Mouse (Mus musculus) liver, embryonic 11.5 days (tissue): ENCODE data around the gene Fgfr1op2. TPM values are rescaled to one million over a fixed set of nuclear protein-coding genes. Genes with fewer than 3 reads are reported as not detected.
A peak's percentile ranks its signal among the peaks of the same experiment; 100 is the strongest.

Experiments
- ATAC-seq: fragments of 200-750 bp; cut with Nextera tagmentation; replicated peaks from 2 replicates; pipeline ENCODE4 v1.8.0; 2017; ENCODE audit warnings: moderate number of reproducible peaks, mild to moderate bottlenecking, moderate TSS enrichment, moderate library complexity; ENCODE audit not compliant: low FRiP score
- DNase-seq: peaks from one replicate; pipeline ENCODE4 v3.0.0-alpha.2; 2017; ENCODE audit warnings: low spot score
- H3K27ac ChIP-seq: fragments of 300-500 bp; sonication (generic); 2 replicates; pipeline ENCODE4 v1.5.1; 2014; ENCODE audit warnings: mild to moderate bottlenecking, low read depth, low read length, control low read depth
- H3K27me3 ChIP-seq: fragments of 300-500 bp; sonication (generic); replicated peaks from 2 replicates; pipeline ENCODE4 v1.6.1; 2014; ENCODE audit warnings: low read length, mixed read lengths; ENCODE audit not compliant: control insufficient read depth, insufficient read depth
- H3K36me3 ChIP-seq: fragments of 300-500 bp; sonication (generic); 2 replicates; pipeline ENCODE4 v1.6.1; 2014; ENCODE audit warnings: mild to moderate bottlenecking, low read length, moderate library complexity, mixed read lengths; ENCODE audit not compliant: control insufficient read depth, insufficient read depth
- H3K4me1 ChIP-seq: fragments of 300-500 bp; sonication (generic); replicated peaks from 2 replicates; pipeline ENCODE4 v1.6.1; 2014; ENCODE audit warnings: low read length, mixed read lengths; ENCODE audit not compliant: control insufficient read depth, insufficient read depth
- H3K4me2 ChIP-seq: fragments of 300-500 bp; sonication (generic); 2 replicates; pipeline ENCODE4 v1.6.1; 2014; ENCODE audit warnings: mild to moderate bottlenecking, control low read depth, moderate library complexity
- H3K4me3 ChIP-seq: fragments of 300-500 bp; sonication (generic); 2 replicates; pipeline ENCODE4 v1.5.1; 2014; ENCODE audit warnings: low read depth, low read length, control low read depth
- H3K9ac ChIP-seq: fragments of 300-500 bp; sonication (generic); 2 replicates; pipeline ENCODE4 v1.6.1; 2014; ENCODE audit warnings: low read depth, low read length, control low read depth
- H3K9me3 ChIP-seq: fragments of 300-500 bp; sonication (generic); 2 replicates; pipeline ENCODE4 v1.6.1; 2016; ENCODE audit warnings: low read length, inconsistent platforms, mixed read lengths; ENCODE audit not compliant: control insufficient read depth
- WGBS: fragments of 180-500 bp; shearing (Covaris S2); extraction: QIAGEN DNeasy Blood & Tissue Kit; methylation state at CpG from one replicate; pipeline ENCODE4 v1.1.7; 2014; 5-methylcytosine and 5-hydroxymethylcytosine counted together
- polyA plus RNA-seq: library from polyadenylated mRNA; unstranded; fragments of >200 nt; fragmentation: Nextera tagmentation; extraction: Ambion mirVana; gene quantifications from 2 replicates; pipeline ENCODE4 v1.2.1, GENCODE M21; 2014

Gene Fgfr1op2
- polyA plus RNA-seq, 1 experiment from 2014 or later: 126 TPM

DNA sequence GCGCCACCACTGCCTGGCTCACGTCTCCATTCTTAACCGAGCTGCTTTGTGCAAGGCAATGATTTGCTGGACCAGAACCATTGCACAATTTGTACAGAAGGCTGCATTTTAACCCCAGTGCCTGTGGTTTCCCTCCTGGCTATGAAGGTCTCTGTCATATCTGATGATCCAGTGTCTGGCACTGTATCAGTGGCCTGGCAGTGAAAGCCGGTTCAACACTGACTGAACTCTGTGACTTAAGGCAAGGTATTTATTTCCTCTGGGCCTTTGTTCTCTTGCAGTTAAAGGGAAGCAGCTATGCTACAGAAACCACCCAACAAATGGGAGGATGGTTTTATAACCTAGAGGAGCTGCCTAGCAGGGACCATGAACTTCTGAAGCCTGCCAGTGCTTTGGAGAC is 54.0 kb downstream of the Fgfr1op2 start:
- DNase-seq: no peak
- Histone ChIP-seq H3K27me3 (no peaks in the 10 kb centered on the region), H3K4me2 (peak overlapping the region; percentile 77), H3K4me3 (no peak overlapping the region), H3K9me3 (no peaks in the 10 kb centered on the region), H3K9ac (no peak overlapping the region), H3K27ac (peak overlapping the region; percentile 86), H3K36me3 (no peaks in the 10 kb centered on the region), H3K4me1 (peaks cover 30% of the 10 kb centered on the region)
- WGBS: 68% methylated on average over 4 of the region's 4 CpGs
- peak; percentile 27; the same call in 1 of the 2 replicates for ATAC-seq

- Histone ChIP-seq H3K36me3 (no peaks in the 10 kb centered on the region), H3K9ac (peak overlapping the region; percentile 27), H3K27me3 (no peaks in the 10 kb centered on the region), H3K4me1 (peaks cover 30% of the 10 kb centered on the region), H3K4me2 (peak overlapping the region; percentile 77), H3K27ac (peak overlapping the region; percentile 86; the same call in 1 of the 2 replicates), H3K9me3 (no peaks in the 10 kb centered on the region), H3K4me3 (peak overlapping the region; percentile 86; the same call in 1 of the 2 replicates)
- ATAC-seq (no peak), DNase-seq (no peak)
- WGBS: 57% methylated on average over 8 of the region's 8 CpGs
Observed at GRCm38 (mm10) chr6:146631847-146632246, 54.8 kb downstream of the Fgfr1op2 start.

DNA sequence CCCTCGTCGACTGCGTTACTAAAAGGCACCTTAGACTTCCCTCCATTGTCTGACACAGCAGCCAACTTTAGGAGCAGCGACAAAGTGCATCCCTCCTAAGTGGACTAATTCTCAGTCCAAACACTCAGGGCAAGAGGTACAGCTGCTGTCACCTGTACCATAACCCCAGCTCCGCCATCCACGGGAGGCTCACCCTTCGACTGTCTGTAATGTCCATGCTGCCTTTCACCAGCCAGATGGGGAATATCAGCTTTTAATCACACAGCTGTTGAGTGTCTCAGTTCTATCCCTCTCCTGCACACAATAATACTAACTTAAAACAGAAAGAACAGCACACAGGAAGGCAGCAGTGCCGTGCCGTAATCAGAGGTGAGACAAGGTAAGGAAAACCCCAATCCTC is 55.4 kb downstream of the Fgfr1op2 start:
- ATAC-seq (no peak), DNase-seq (no peak)
- Histone ChIP-seq H3K9me3 (no peaks in the 10 kb centered on the region), H3K27me3 (no peaks in the 10 kb centered on the region), H3K4me1 (peaks cover 30% of the 10 kb centered on the region), H3K4me3 (peak overlapping the region; percentile 86; the same call in 1 of the 2 replicates), H3K27ac (peak overlapping the region; percentile 86; the same call in 1 of the 2 replicates), H3K4me2 (peak overlapping the region; percentile 77), H3K36me3 (no peaks in the 10 kb centered on the region), H3K9ac (peak overlapping the region; percentile 44)
- WGBS: 68% methylated on average over 9 of the region's 9 CpGs

DNA sequence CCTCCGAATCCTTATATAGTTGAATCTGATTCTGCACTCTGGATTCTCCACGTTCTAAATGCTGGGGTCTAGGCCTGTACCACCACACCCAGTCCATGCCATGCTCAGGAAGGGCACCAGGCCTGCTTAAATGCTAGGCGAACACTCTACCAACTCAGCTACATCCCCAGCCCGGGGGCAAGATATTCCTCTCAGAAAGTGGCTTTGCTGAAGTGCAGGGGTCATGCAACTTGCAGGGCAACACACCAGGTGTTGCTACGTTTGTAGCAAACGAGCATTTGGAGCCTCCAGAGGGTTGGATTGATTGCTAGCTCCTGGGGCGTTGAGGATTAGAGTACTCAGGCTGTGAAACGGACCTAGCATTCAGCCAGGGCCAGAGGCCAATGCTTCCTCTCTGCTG is 56.1 kb downstream of the Fgfr1op2 start:
- H3K4me2 ChIP-seq: peak overlapping the region; percentile 77
- peak overlapping the region; percentile 83 for H3K9ac ChIP-seq
- 47% methylated on average over 8 of the region's 8 CpGs for WGBS
- H3K27me3 ChIP-seq: no peaks in the 10 kb centered on the region
- H3K4me3 ChIP-seq: peak overlapping the region; percentile 86
- ATAC-seq: no peak
- no peak for DNase-seq
- H3K36me3 ChIP-seq: no peaks in the 10 kb centered on the region
- no peaks in the 10 kb centered on the region for H3K9me3 ChIP-seq
- H3K27ac ChIP-seq: peak overlapping the region; percentile 86
- peaks cover 30% of the 10 kb centered on the region for H3K4me1 ChIP-seq

DNA sequence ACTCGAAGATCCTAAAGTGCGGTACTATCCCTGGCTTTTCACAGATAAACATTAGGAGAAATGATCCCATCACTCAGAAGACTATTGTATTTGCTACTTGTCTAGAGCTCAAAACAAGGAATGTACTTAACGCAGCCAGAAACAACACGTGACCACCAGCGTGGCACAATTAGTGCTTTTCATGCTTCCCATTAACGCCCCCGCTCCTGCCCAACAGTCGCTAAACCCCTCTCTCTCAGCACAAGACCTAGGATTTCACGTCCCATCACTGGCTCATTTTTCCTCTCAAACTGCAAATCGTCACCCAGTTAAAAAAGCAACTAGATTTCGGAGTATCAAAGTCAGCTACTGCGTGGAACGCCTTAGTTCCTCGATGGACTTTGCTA is 56.6 kb downstream of the Fgfr1op2 start:
- Histone ChIP-seq H3K4me3 (peak overlapping the region; percentile 86), H3K27me3 (no peaks in the 10 kb centered on the region), H3K36me3 (no peaks in the 10 kb centered on the region), H3K9me3 (no peaks in the 10 kb centered on the region), H3K4me2 (peak overlapping the region; percentile 77), H3K4me1 (peaks cover 30% of the 10 kb centered on the region), H3K9ac (peak overlapping the region; percentile 83), H3K27ac (peak overlapping the region; percentile 86)
- 14% methylated on average over 14 of the region's 14 CpGs for WGBS
- no peak for ATAC-seq
- no peak for DNase-seq

DNA sequence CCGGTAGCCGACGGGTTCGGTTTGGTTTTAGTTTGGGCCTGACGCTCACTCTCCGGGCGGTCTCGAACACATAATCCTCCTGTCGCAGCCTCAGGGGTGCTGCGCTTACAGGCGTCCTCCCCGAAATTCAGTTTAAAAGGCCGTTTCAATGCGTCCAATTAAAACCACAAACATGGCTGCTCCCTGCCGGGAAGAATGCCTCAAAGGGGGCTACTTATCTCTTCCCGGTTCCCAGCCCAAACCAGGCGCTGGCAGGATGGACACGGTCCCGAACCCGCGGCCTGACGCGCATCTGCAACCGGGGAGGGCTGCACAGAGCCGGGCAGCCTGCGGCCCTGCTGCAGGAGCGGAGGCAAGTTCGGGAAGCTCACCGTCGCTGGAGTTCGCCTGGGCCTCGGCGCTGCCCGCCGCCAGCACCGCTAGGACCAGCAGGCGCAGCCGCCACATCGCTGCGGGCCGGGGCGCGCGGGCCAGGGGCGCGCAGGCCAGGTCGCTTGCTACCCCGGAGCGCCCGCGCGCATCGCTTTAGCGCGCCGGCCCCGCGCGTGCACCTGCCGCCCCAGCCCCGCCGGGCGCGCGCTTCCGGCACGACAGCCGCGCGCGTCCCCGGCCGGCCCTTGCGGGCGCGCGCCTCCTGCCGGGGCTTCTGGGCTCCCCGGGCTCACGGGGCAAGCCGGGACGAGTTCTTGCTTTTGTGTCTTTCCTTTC is 57.2 kb downstream of the Fgfr1op2 start:
- peak; percentile 83 for ATAC-seq
- Histone ChIP-seq H3K4me2 (peak overlapping the region; percentile 77), H3K9me3 (no peaks in the 10 kb centered on the region), H3K4me1 (peaks cover 30% of the 10 kb centered on the region), H3K27me3 (no peaks in the 10 kb centered on the region), H3K4me3 (peak overlapping the region; percentile 86), H3K36me3 (no peaks in the 10 kb centered on the region), H3K9ac (peak overlapping the region; percentile 83), H3K27ac (peak overlapping the region; percentile 86)
- peak; percentile 82 for DNase-seq
- WGBS: under 1% methylated on average over 81 of the region's 82 CpGs

GRCm38 (mm10) chr6:146634759-146635606 is 58.0 kb downstream of the Fgfr1op2 start:
- H3K4me1 ChIP-seq: peaks cover 30% of the 10 kb centered on the region
- ATAC-seq: no peak
- no peaks in the 10 kb centered on the region for H3K36me3 ChIP-seq
- peak overlapping the region; percentile 83; the same call in 1 of the 2 replicates for H3K9ac ChIP-seq
- 65% methylated on average over 4 of the region's 4 CpGs for WGBS
- DNase-seq: no peak
- H3K4me3 ChIP-seq: peak overlapping the region; percentile 86
- H3K9me3 ChIP-seq: no peaks in the 10 kb centered on the region
- peak overlapping the region; percentile 77 for H3K4me2 ChIP-seq
- H3K27me3 ChIP-seq: no peaks in the 10 kb centered on the region
- H3K27ac ChIP-seq: peak overlapping the region; percentile 86; the same call in 1 of the 2 replicates

- Histone ChIP-seq H3K4me2 (no peak overlapping the region), H3K36me3 (no peaks in the 10 kb centered on the region), H3K4me1 (peaks cover 21% of the 10 kb centered on the region), H3K27me3 (no peaks in the 10 kb centered on the region), H3K27ac (no peak overlapping the region), H3K9ac (no peak overlapping the region), H3K9me3 (no peaks in the 10 kb centered on the region), H3K4me3 (no peak overlapping the region)
- no peak for DNase-seq
- no peak for ATAC-seq
- WGBS: 85% methylated on average over 5 of the region's 5 CpGs
Observed at GRCm38 (mm10) chr6:146636482-146636881, 59.5 kb downstream of the Fgfr1op2 start.
